Mouse (Mus musculus) midbrain, embryonic 12.5 days (tissue): ENCODE measurements around the gene Ntn5. TPM values are rescaled to one million over a fixed set of nuclear protein-coding genes. Genes with fewer than 3 reads are reported as not detected.
A peak's percentile ranks its signal among the peaks of the same experiment; 100 is the strongest.

Experiments
- ATAC-seq: fragments of 200-750 bp; cut with Nextera tagmentation; 2 replicates; pipeline ENCODE4 v1.8.0; 2017; ENCODE audit warnings: low read depth, moderate TSS enrichment, moderate library complexity; ENCODE audit not compliant: low FRiP score
- H3K27ac ChIP-seq: fragments of 300-500 bp; sonication (generic); replicated peaks from 2 replicates; pipeline ENCODE4 v1.5.1; 2016; ENCODE audit warnings: mild to moderate bottlenecking
- H3K27me3 ChIP-seq: fragments of 300-500 bp; sonication (generic); 2 replicates; pipeline ENCODE4 v1.6.1; 2016; ENCODE audit warnings: mild to moderate bottlenecking
- H3K36me3 ChIP-seq: fragments of 300-500 bp; sonication (generic); 2 replicates; pipeline ENCODE4 v1.6.1; 2016
- H3K4me1 ChIP-seq: fragments of 300-500 bp; sonication (generic); 2 replicates; pipeline ENCODE4 v1.6.1; 2016
- H3K4me2 ChIP-seq: fragments of 300-500 bp; sonication (generic); replicated peaks from 2 replicates; pipeline ENCODE4 v1.6.1; 2016; ENCODE audit warnings: mild to moderate bottlenecking, moderate library complexity
- H3K4me3 ChIP-seq: fragments of 300-500 bp; sonication (generic); 2 replicates; pipeline ENCODE4 v1.5.1; 2016; ENCODE audit warnings: mild to moderate bottlenecking
- H3K9ac ChIP-seq: fragments of 300-500 bp; sonication (generic); replicated peaks from 2 replicates; pipeline ENCODE4 v1.6.1; 2016; ENCODE audit warnings: mild to moderate bottlenecking, moderate library complexity
- H3K9me3 ChIP-seq: fragments of 300-500 bp; sonication (generic); 2 replicates; pipeline ENCODE4 v1.6.1; 2016; ENCODE audit warnings: mild to moderate bottlenecking
- WGBS: fragments of 180-500 bp; shearing (Covaris S2); methylation state at CpG from one replicate; pipeline ENCODE4 v1.1.7; 2016; 5-methylcytosine and 5-hydroxymethylcytosine counted together
- polyA plus RNA-seq: library from polyadenylated mRNA; unstranded; fragments of >200 nt; fragmentation: Nextera tagmentation; extraction: Ambion mirVana; gene quantifications from 2 replicates; pipeline ENCODE4 v1.2.1, GENCODE M21; 2016

The Ntn5 gene
- polyA plus RNA-seq, 1 experiment from 2014 or later = 0.31 TPM

GRCm38 (mm10) chr7:45716952-45717917 is 33.4 kb downstream of the Ntn5 start:
- H3K9ac ChIP-seq = peak overlapping the region; percentile 98
- H3K4me2 ChIP-seq = peak overlapping the region; percentile 92
- no peaks in the 10 kb centered on the region for H3K27me3 ChIP-seq
- peaks cover 46% of the 10 kb centered on the region for H3K36me3 ChIP-seq
- H3K27ac ChIP-seq = peak overlapping the region; percentile 89
- peak; percentile 16 for ATAC-seq
- peaks cover 46% of the 10 kb centered on the region for H3K4me1 ChIP-seq
- 13% methylated on average over 31 of the region's 31 CpGs for WGBS
- H3K9me3 ChIP-seq = no peaks in the 10 kb centered on the region
- peak overlapping the region; percentile 91 for H3K4me3 ChIP-seq

GRCm38 (mm10) chr7:45717918-45718297 is 34.1 kb downstream of the Ntn5 start, which contains the start of gene Sphk2:
Gene Sphk2, minus strand, starts transcription at chr7:45718002.
- Histone ChIP-seq H3K27ac (peak within 1 kb of the TSS; percentile 89), H3K9ac (peak within 1 kb of the TSS; percentile 98), H3K27me3 (no peaks in the 10 kb centered on the region), H3K36me3 (peaks cover 46% of the 10 kb centered on the region), H3K4me1 (peaks cover 46% of the 10 kb centered on the region), H3K4me3 (peak within 1 kb of the TSS; percentile 91), H3K4me2 (peak within 1 kb of the TSS; percentile 92), H3K9me3 (no peaks in the 10 kb centered on the region)
- under 1% methylated on average over 41 of the region's 41 CpGs for WGBS
- peak; percentile 76 for ATAC-seq

DNA sequence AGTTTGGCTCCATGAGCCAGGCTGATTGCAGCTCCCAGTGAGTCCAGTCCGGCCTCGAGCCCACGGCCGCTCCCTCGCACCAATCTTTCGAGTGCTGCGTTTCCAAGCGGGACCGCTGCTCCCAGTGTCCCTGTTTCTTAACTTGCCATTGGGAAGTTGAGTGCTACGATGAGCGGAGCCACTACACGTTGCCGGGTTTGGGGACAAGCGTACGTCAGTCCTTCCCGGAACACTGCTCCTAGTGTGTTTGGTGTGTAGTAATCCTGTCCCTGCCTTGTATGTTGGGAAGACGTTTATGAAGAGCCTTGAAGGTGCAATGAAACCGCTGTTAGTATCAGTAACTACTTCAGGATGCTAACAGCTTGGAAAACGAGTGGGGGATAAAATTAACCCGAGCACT is 34.5 kb downstream of the Ntn5 start:
- peak overlapping the region; percentile 91 for H3K4me3 ChIP-seq
- H3K9me3 ChIP-seq = no peaks in the 10 kb centered on the region
- H3K4me2 ChIP-seq = peak overlapping the region; percentile 92
- H3K27me3 ChIP-seq = no peaks in the 10 kb centered on the region
- H3K36me3 ChIP-seq = peaks cover 46% of the 10 kb centered on the region
- peak overlapping the region; percentile 89 for H3K27ac ChIP-seq
- H3K9ac ChIP-seq = peak overlapping the region; percentile 98
- WGBS = under 1% methylated on average over 20 of the region's 20 CpGs
- ATAC-seq = no peak
- H3K4me1 ChIP-seq = peaks cover 46% of the 10 kb centered on the region

- Histone ChIP-seq H3K9me3 (no peaks in the 10 kb centered on the region), H3K36me3 (peaks cover 51% of the 10 kb centered on the region), H3K9ac (peak overlapping the region; percentile 98), H3K27me3 (no peaks in the 10 kb centered on the region), H3K27ac (no peak overlapping the region), H3K4me3 (peak overlapping the region; percentile 91), H3K4me1 (peaks cover 42% of the 10 kb centered on the region), H3K4me2 (peak overlapping the region; percentile 92)
- ATAC-seq = no peak
- 85% methylated on average over 10 of the region's 10 CpGs for WGBS
Measured at GRCm38 (mm10) chr7:45719180-45719579, 35.4 kb downstream of the Ntn5 start.

- no peak for ATAC-seq
- Histone ChIP-seq H3K4me2 (peak overlapping the region; percentile 92; the same call in 1 of the 2 replicates), H3K9me3 (no peaks in the 10 kb centered on the region), H3K27ac (no peak overlapping the region), H3K4me3 (peak overlapping the region; percentile 91; the same call in 1 of the 2 replicates), H3K27me3 (no peaks in the 10 kb centered on the region), H3K4me1 (peaks cover 35% of the 10 kb centered on the region), H3K9ac (no peak overlapping the region), H3K36me3 (peaks cover 56% of the 10 kb centered on the region)
- 92% methylated on average over 16 of the region's 16 CpGs for WGBS
Measured at GRCm38 (mm10) chr7:45719738-45720412, 36.1 kb downstream of the Ntn5 start.

DNA sequence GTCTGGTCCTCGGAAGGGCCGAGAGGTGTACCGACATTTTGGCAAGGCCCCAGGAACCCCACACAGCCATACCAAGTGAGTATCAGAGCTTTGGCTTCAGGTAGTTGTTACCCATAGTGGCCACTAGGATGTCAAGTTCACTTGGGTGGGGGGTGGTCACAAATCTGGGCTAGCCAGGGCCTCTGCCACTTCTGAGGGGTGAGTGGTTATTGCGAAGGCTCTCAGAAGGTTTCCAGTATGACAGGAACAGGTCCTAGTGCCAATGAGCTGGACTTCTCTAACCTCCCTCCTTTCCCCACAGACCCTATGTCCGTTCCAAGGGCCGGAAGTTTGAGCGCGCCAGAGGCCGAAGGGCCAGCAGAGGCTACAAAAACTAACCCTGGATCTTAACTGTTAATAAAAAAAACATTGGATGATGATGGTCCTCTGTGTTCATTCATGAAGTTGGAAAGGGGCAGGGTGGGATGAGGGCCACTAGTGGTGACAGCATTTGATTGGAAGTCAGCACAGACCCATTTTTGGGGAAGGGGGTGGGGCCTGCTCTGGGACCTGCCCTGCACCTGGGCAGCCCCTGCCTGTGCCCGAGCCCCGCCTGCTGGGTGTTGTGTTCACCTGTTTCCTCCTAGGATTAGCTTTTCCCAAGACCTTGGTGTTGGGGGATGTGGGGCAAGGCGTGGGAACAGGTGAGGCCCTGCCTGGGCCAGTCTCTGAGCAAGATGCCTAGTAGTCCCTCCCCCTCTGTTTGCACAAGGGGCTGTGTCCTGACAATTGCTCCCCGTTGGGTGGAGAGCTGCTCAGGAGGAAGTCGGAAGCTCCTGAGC is 36.8 kb downstream of the Ntn5 start, which contains the start of gene Fam83e:
Gene Fam83e, plus strand, starts transcription at position 800 of the 821 bp plus-strand sequence.
- H3K9ac ChIP-seq = no peak within 1 kb of the TSS
- no peak within 1 kb of the TSS for H3K4me2 ChIP-seq
- 88% methylated on average over 14 of the region's 14 CpGs for WGBS
- no peaks in the 10 kb centered on the region for H3K9me3 ChIP-seq
- 0 out of 2 replicates have a peak within 1 kb of the TSS, but pooled peaks have one; percentile 15 for H3K27ac ChIP-seq
- peaks cover 64% of the 10 kb centered on the region for H3K36me3 ChIP-seq
- no peak within 1 kb of the TSS for H3K4me3 ChIP-seq
- H3K27me3 ChIP-seq = no peaks in the 10 kb centered on the region
- ATAC-seq = no peak
- peaks cover 32% of the 10 kb centered on the region for H3K4me1 ChIP-seq

DNA sequence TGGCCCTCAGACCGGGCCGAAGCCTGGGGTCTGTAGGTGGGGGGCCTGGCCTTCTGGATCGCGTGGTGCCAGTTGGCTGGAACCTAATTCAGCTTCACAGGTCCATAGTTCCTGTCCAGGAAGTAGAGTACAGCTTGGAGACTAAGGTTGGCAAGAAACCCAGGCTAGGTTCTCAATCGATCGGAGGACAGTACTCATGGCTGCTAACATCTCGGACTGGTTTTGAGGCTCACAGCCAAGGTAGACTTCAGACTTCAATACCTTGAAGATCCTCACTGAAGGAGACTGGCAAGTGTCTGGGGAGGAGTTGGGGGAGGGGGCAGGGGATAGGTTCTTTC is 37.4 kb downstream of the Ntn5 start:
- Histone ChIP-seq H3K36me3 (peaks cover 69% of the 10 kb centered on the region), H3K4me3 (no peak overlapping the region), H3K4me2 (no peak overlapping the region), H3K4me1 (peaks cover 26% of the 10 kb centered on the region), H3K27me3 (no peaks in the 10 kb centered on the region), H3K27ac (no peak overlapping the region), H3K9me3 (no peaks in the 10 kb centered on the region), H3K9ac (no peak overlapping the region)
- ATAC-seq = no peak
- 84% methylated on average over 7 of the region's 7 CpGs for WGBS

GRCm38 (mm10) chr7:45721642-45722347 is 38.0 kb downstream of the Ntn5 start:
- Histone ChIP-seq H3K9me3 (no peaks in the 10 kb centered on the region), H3K36me3 (peaks cover 75% of the 10 kb centered on the region), H3K4me2 (no peak overlapping the region), H3K27me3 (no peaks in the 10 kb centered on the region), H3K4me1 (peaks cover 21% of the 10 kb centered on the region), H3K4me3 (no peak overlapping the region), H3K27ac (0 out of 2 replicates have a peak overlapping the region, but pooled peaks have one; percentile 15), H3K9ac (no peak overlapping the region)
- no peak for ATAC-seq
- WGBS = 69% methylated on average over 13 of the region's 13 CpGs

- no peak for ATAC-seq
- Histone ChIP-seq H3K36me3 (peaks cover 80% of the 10 kb centered on the region), H3K9ac (no peak overlapping the region), H3K4me1 (peaks cover 16% of the 10 kb centered on the region), H3K27ac (0 out of 2 replicates have a peak overlapping the region, but pooled peaks have one; percentile 10), H3K27me3 (no peaks in the 10 kb centered on the region), H3K4me2 (no peak overlapping the region), H3K4me3 (no peak overlapping the region), H3K9me3 (no peaks in the 10 kb centered on the region)
- WGBS = 87% methylated on average over 13 of the region's 13 CpGs
Measured at GRCm38 (mm10) chr7:45722348-45722713, 38.5 kb downstream of the Ntn5 start.

DNA sequence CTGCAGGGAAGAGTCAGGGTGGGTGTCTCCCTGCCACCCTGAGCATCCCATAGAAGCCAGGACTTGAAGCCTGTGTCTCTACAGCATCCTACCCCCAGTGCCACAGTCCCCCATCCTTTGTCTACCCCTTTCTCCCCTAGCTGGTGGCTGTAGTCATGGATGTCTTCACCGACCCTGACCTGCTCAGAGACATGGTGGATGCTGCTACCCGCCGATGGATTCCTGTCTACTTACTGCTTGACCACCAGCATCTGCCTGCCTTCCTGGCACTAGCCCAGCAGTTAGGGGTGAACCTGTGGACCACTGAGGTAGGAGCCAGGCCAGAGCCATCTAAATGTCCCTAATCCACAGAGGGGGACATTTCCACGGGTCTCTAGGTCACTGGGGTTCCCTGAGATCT is 39.5 kb downstream of the Ntn5 start:
- H3K27me3 ChIP-seq = no peaks in the 10 kb centered on the region
- H3K9me3 ChIP-seq = no peaks in the 10 kb centered on the region
- ATAC-seq = no peak
- H3K4me3 ChIP-seq = no peak overlapping the region
- WGBS = 100% methylated on average over 4 of the region's 4 CpGs
- H3K4me2 ChIP-seq = no peak overlapping the region
- no peak overlapping the region for H3K27ac ChIP-seq
- H3K36me3 ChIP-seq = peaks cover 81% of the 10 kb centered on the region
- peaks cover 16% of the 10 kb centered on the region for H3K4me1 ChIP-seq
- H3K9ac ChIP-seq = no peak overlapping the region

- ATAC-seq = no peak
- H3K4me2 ChIP-seq = no peak overlapping the region
- H3K9ac ChIP-seq = no peak overlapping the region
- H3K36me3 ChIP-seq = peaks cover 82% of the 10 kb centered on the region
- peaks cover 13% of the 10 kb centered on the region for H3K4me1 ChIP-seq
- H3K27ac ChIP-seq = no peak overlapping the region
- no peaks in the 10 kb centered on the region for H3K27me3 ChIP-seq
- no peak overlapping the region for H3K4me3 ChIP-seq
- 93% methylated on average over 14 of the region's 14 CpGs for WGBS
- no peaks in the 10 kb centered on the region for H3K9me3 ChIP-seq
Measured at GRCm38 (mm10) chr7:45723781-45724180, 40.0 kb downstream of the Ntn5 start.
